ENCODE assay signal across 8 mouse cellular contexts in genomic region chr17:64603534-64603933, GRCm38 (mm10). TPM values are rescaled to one million over a fixed set of nuclear protein-coding genes. Genes with fewer than 3 reads are reported as not detected.
A peak's percentile ranks its signal among the peaks of the same experiment; 100 is the strongest.
DNase-seq lines count a peak whose midpoint lies in the region; ATAC-seq and TF ChIP-seq lines count a peak whose summit lies in the region.

No protein-coding gene starts in this region.

- DNase-seq in heart, adult 9 months (ENCODE audit: low spot score in 2 of 2), result no peak
- DNase-seq in spleen, adult 2 months (ENCODE audit: low read depth in 1 of 2, low spot score in 2 of 2), result no peak
- DNase-seq in spleen, adult 12 weeks (ENCODE audit: low spot score), result no peak
- no peak for DNase-seq in embryo, embryonic 10 days (ENCODE audit: low spot score)
- no peak for DNase-seq in layer of hippocampus, adult 18-20 months (ENCODE audit: low spot score in 2 of 2)

- peak overlapping the region; percentile 100; the same call in 1 of the 2 replicates for H3K4me2 ChIP-seq in heart, embryonic 11.5 days
- peak overlapping the region; percentile 96 for H3K4me2 ChIP-seq in liver, embryonic 15.5 days

- no peak for TF ChIP-seq POLR2A in spleen, adult 2 months (IDR thresholded peaks at IDR 0.05; ENCODE audit: low read depth, low read length)

- no peak for TF ChIP-seq CTCF in spleen, adult 2 months (IDR thresholded peaks at IDR 0.05; ENCODE audit: extremely low read depth, insufficient read depth, insufficient read length, insufficient replicate concordance)

- no peak overlapping the region for H3K4me3 ChIP-seq in heart, embryonic 11.5 days (ENCODE audit: low read depth, low read length)
- 0 out of 2 replicates have a peak overlapping the region, but pooled peaks have one; percentile 17 for H3K4me3 ChIP-seq in spleen, adult 2 months (ENCODE audit: extremely low read depth, insufficient read depth, insufficient read length)
- peak overlapping the region; percentile 71; the same call in 1 of the 2 replicates for H3K4me3 ChIP-seq in liver, embryonic 15.5 days (replicated peaks)

- H3K36me3 ChIP-seq in heart, embryonic 11.5 days (ENCODE audit: control insufficient read depth, insufficient read depth, low read length), result no peaks in the 10 kb centered on the region
- no peaks in the 10 kb centered on the region; the same call in 1 of the 2 replicates for H3K36me3 ChIP-seq in spleen, adult 2 months (ENCODE audit: control insufficient read depth, insufficient read depth, low read length)
- H3K36me3 ChIP-seq in liver, embryonic 15.5 days (replicated peaks), result no peaks in the 10 kb centered on the region; the same call in 1 of the 2 replicates

- no peak for ATAC-seq in heart, embryonic 11.5 days (replicated peaks; ENCODE audit: insufficient number of reproducible peaks, low FRiP score, low TSS enrichment)
- ATAC-seq in liver, embryonic 15.5 days (ENCODE audit: insufficient read depth), result no peak
- ATAC-seq in inflammation-experienced regulatory T-cells, adult 6 months, result no peak

- WGBS in heart, embryonic 11.5 days (ENCODE audit: insufficient replicate concordance), result 75% methylated on average over 5 of the region's 5 CpGs
- WGBS in spleen, adult 2 months, result 80% methylated on average over 5 of the region's 5 CpGs
- WGBS in liver, embryonic 15.5 days (ENCODE audit: insufficient replicate concordance), result 68% methylated on average over 5 of the region's 5 CpGs

- H3K9ac ChIP-seq in heart, embryonic 11.5 days (ENCODE audit: low read depth, low read length), result no peak overlapping the region
- no peak overlapping the region for H3K9ac ChIP-seq in liver, embryonic 15.5 days

- H3K27ac ChIP-seq in heart, embryonic 11.5 days (ENCODE audit: low read depth, low read length), result no peak overlapping the region
- no peak overlapping the region for H3K27ac ChIP-seq in spleen, adult 2 months (ENCODE audit: insufficient read depth, low read length)
- H3K27ac ChIP-seq in liver, embryonic 15.5 days (replicated peaks), result peak overlapping the region; percentile 72

- H3K9me3 ChIP-seq in heart, embryonic 11.5 days (replicated peaks; ENCODE audit: control insufficient read depth, low read length), result no peaks in the 10 kb centered on the region
- H3K9me3 ChIP-seq in liver, embryonic 15.5 days (replicated peaks), result no peaks in the 10 kb centered on the region

- H3K4me1 ChIP-seq in heart, embryonic 11.5 days (ENCODE audit: control insufficient read depth, insufficient read depth, low read length), result peaks cover 18% of the 10 kb centered on the region
- H3K4me1 ChIP-seq in spleen, adult 2 months (ENCODE audit: control insufficient read depth, insufficient read depth, insufficient read length), result peaks cover 13% of the 10 kb centered on the region
- peaks cover 67% of the 10 kb centered on the region for H3K4me1 ChIP-seq in liver, embryonic 15.5 days (replicated peaks)

- H3K27me3 ChIP-seq in heart, embryonic 11.5 days (ENCODE audit: control insufficient read depth, insufficient read depth, low read length), result no peaks in the 10 kb centered on the region
- no peaks in the 10 kb centered on the region for H3K27me3 ChIP-seq in spleen, adult 2 months (ENCODE audit: control insufficient read depth, insufficient read depth, low read length)
- H3K27me3 ChIP-seq in liver, embryonic 15.5 days, result peaks cover 11% of the 10 kb centered on the region

RNA-seq across cellular contexts. Expression of gene Man2a1, which starts 3.0 kb away (rescaled TPM):
- 4.1 and 4.9 TPM in 2 replicates for polyA plus RNA-seq in heart, embryonic 11.5 days (2014; fragmentation: Nextera tagmentation; extraction: Ambion mirVana)
- 10.6 and 11.7 TPM in 2 replicates for polyA plus RNA-seq in spleen, adult 2 months (2012; rRNA removed)
- 5.0 and 5.5 TPM in 2 replicates for polyA plus RNA-seq in liver, embryonic 15.5 days (2015; fragmentation: Nextera tagmentation; extraction: Ambion mirVana)
- 10 to 100 TPM; 11.7 to 13.1 (median 12.1) TPM for polyA plus RNA-seq in inflammation-experienced regulatory T-cells, adult 6 months (2017; shearing (Covaris generic))
- total RNA-seq in layer of hippocampus, adult 18-20 months (2021), result 10 to 100 TPM; 15.9 to 16.5 TPM
